Mouse (Mus musculus): ENCODE data around the gene Olfr1014.

Gene Olfr1014

GRCm38 (mm10) chr2:85772413-85772812, at the start of gene Olfr1014:
Gene Olfr1014 (plus strand): TSS chr2:85772713.
- DNase-seq = no peak

DNA sequence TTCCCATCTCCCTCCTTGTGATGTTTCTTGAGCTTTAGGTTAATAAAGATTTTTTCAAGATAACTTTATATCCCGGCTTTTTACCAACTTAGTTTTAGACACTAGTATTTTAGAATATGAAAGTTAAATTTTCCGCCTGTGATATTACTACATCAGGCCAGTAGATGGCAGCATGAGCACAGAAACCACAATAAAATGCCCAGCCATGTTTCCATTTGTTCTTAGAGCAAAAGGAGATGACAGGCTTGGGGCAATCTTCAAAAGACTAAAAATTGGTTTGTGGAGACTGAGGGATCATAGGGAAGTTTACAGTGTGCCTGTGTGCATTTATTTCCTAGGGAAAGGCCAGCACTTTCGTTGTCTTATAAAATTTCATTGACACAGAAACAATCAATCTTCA, 46.7 kb upstream of the Olfr1014 start:
- DNase-seq = peak; percentile 15

- no peak for DNase-seq
Measured at GRCm38 (mm10) chr2:85753822-85754221, 18.7 kb upstream of the Olfr1014 start.

- DNase-seq = no peak
Measured at GRCm38 (mm10) chr2:85762666-85763065, 9.8 kb upstream of the Olfr1014 start, which contains the start of gene Olfr1012. Gene Olfr1012 (minus strand): TSS chr2:85762766.

DNA sequence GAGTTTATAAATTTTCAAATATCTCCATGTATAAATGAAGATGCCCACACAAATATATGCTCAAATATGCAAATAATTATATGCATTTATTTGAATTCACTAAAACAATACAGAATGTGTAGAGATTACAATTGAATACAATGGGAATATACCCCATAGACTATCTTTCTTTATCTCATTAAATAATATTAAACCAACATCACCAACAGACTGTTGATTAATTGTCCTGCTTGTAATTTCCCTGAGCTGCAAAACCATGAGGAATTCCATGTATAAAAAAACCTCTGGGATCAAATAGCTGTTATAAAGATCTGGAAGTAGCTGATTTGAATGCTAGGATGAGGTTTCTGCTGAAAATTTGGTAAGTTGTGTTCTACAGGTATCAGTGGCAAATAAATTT, 5.7 kb upstream of the Olfr1014 start, which contains the start of gene Olfr1013:
Olfr1013 (plus strand) TSS at position 301 of the 400 bp plus-strand sequence.
- no peak for DNase-seq

GRCm38 (mm10) chr2:85781717-85782116, 9.2 kb downstream of the Olfr1014 start, which contains the start of gene Olfr1015:
Gene Olfr1015 (plus strand): TSS chr2:85782017.
- DNase-seq = no peak

- no peak for DNase-seq
Measured at GRCm38 (mm10) chr2:85792331-85792730, 19.8 kb downstream of the Olfr1014 start.

DNA sequence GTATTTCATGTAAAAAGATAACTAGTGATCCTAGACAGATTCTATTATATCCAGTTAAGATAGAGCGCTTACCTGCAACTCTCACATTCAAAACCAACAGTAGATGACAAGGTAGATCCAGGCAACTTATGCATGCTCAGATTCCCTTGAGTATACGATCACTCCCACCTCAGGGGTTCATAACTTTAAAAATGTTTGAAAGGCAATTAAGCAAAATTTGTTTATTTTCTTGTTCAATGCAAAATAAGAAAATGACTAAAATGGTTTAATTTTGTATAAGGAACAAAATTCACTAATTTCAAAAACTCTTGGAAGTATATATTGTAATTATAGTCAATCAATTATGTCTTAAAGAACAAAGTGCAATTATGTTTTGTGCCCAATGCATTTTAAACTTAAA, 29.9 kb downstream of the Olfr1014 start, which contains the start of gene Olfr1016:
Olfr1016 (minus strand) TSS at position 101 of the 400 bp plus-strand sequence.
- DNase-seq = no peak

DNA sequence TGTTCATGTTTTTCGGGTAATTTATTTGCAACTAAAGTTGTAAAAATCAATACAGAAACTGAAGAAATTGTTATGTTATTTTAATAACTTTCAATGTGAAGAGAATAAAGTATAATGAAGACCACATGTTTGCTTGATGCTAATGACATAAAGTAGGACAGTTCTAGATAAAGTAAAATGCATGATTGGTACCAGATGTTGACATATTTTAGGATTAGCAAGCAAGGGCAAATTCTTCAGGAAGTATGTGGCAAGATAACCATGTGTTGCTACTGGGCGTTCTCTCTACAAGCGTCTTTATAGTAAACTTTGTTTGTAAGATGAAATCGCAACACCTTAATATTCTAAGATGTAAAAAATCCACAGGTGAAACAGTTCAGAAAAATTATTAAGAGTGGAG, 32.0 kb downstream of the Olfr1014 start:
- no peak for DNase-seq

DNA sequence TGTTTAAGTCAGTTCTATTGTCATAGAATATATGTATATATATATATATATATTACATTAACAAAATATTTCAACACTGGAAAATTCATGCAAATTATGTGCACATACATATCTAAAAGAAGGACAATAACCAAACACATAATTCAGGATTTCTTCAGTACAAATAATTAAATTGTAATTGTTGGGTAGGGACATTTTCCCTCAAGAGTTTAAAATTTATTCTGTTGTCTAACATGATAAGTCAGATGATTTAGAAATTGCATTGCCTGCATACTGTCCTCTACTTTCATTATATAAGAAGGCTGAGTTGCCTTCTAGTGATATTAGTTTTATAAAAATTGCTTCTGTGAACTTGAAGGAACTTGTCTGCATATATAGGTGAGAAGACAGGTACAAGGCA, 45.7 kb downstream of the Olfr1014 start, which contains the start of gene Olfr1018:
Olfr1018 (plus strand) TSS at position 301 of the 400 bp plus-strand sequence.
- no peak for DNase-seq

Data from kidney, adult 9 months (tissue).